Mouse (Mus musculus) CD4-positive helper T cell, adult 2 months (primary cell): Measurements from ENCODE around the gene Rdh13.

Source experiments
- DNase-seq: peaks from one replicate; pipeline ENCODE4 v3.0.0-alpha.2; 2012; ENCODE audit warnings: low read depth, missing footprints, low spot score

Gene Rdh13

GRCm38 (mm10) chr7:4445216-4445791 is at the start of gene Rdh13:
Gene Rdh13 (minus strand): TSS chr7:4445649.
- peak; percentile 86 for DNase-seq

GRCm38 (mm10) chr7:4493991-4494390 is 48.5 kb upstream of the Rdh13 start:
- DNase-seq: no peak

- DNase-seq: peak; percentile 71
Measured at GRCm38 (mm10) chr7:4492284-4493224, 47.1 kb upstream of the Rdh13 start.

- no peak for DNase-seq
Measured at GRCm38 (mm10) chr7:4491308-4491707, 45.9 kb upstream of the Rdh13 start.

GRCm38 (mm10) chr7:4482281-4482680 is 36.8 kb upstream of the Rdh13 start:
- no peak for DNase-seq

GRCm38 (mm10) chr7:4479674-4480073 is 34.2 kb upstream of the Rdh13 start:
- peak; percentile 60 for DNase-seq

GRCm38 (mm10) chr7:4478796-4479291 is 33.4 kb upstream of the Rdh13 start:
- no peak for DNase-seq

- no peak for DNase-seq
Measured at GRCm38 (mm10) chr7:4478021-4478795, 32.8 kb upstream of the Rdh13 start.

GRCm38 (mm10) chr7:4473940-4474339 is 28.5 kb upstream of the Rdh13 start:
- DNase-seq: no peak

GRCm38 (mm10) chr7:4471179-4471555 is 25.7 kb upstream of the Rdh13 start:
- peak; percentile 42 for DNase-seq

GRCm38 (mm10) chr7:4470275-4471178 is 25.1 kb upstream of the Rdh13 start:
- DNase-seq: peak; percentile 42

- no peak for DNase-seq
Measured at GRCm38 (mm10) chr7:4467801-4468200, 22.4 kb upstream of the Rdh13 start.

GRCm38 (mm10) chr7:4464194-4464824 is 18.9 kb upstream of the Rdh13 start:
- DNase-seq: peak; percentile 73

- DNase-seq: peak; percentile 71
Measured at GRCm38 (mm10) chr7:4460576-4461434, 15.4 kb upstream of the Rdh13 start, which contains the start of gene Eps8l1. Gene Eps8l1 (plus strand): TSS chr7:4460674.

GRCm38 (mm10) chr7:4452644-4453043 is 7.2 kb upstream of the Rdh13 start:
- DNase-seq: no peak

GRCm38 (mm10) chr7:4449211-4449610 is 3.8 kb upstream of the Rdh13 start:
- DNase-seq: no peak

GRCm38 (mm10) chr7:4448439-4448838 is 3.0 kb upstream of the Rdh13 start:
- DNase-seq: no peak

GRCm38 (mm10) chr7:4447138-4447537 is 1.7 kb upstream of the Rdh13 start:
- no peak for DNase-seq

GRCm38 (mm10) chr7:4440549-4440948 is 4.9 kb downstream of the Rdh13 start:
- no peak for DNase-seq
